Mouse (Mus musculus) hindbrain, embryonic 10.5 days (tissue): ENCODE measurements at regions not wholly inside any gene's neighbourhood (a gene's known extent, or its start where the extent isn't known, plus 50 kb on each side); places are given as distances from the start of the nearest gene placed in this dataset.

Experiments used
- DNase-seq: peaks from one replicate; pipeline ENCODE4 v3.0.0-alpha.2; 2017; ENCODE audit warnings: low spot score
- H3K27ac ChIP-seq: fragments of 300-500 bp; sonication (generic); 2 replicates; pipeline ENCODE4 v1.5.1; 2016; ENCODE audit warnings: mild to moderate bottlenecking, moderate library complexity
- H3K27me3 ChIP-seq: fragments of 300-500 bp; sonication (generic); 2 replicates; pipeline ENCODE4 v1.6.1; 2016; ENCODE audit warnings: mild to moderate bottlenecking; ENCODE audit not compliant: poor library complexity, insufficient read depth, severe bottlenecking
- H3K36me3 ChIP-seq: fragments of 300-500 bp; sonication (generic); 2 replicates; pipeline ENCODE4 v1.6.1; 2016; ENCODE audit warnings: mild to moderate bottlenecking, moderate library complexity
- H3K4me1 ChIP-seq: fragments of 300-500 bp; sonication (generic); replicated peaks from 2 replicates; pipeline ENCODE4 v1.6.1; 2016; ENCODE audit warnings: mild to moderate bottlenecking
- H3K4me3 ChIP-seq: fragments of 300-500 bp; sonication (generic); 2 replicates; pipeline ENCODE4 v1.5.1; 2016; ENCODE audit warnings: mild to moderate bottlenecking, moderate library complexity
- H3K9me3 ChIP-seq: fragments of 300-500 bp; sonication (generic); 2 replicates; pipeline ENCODE4 v1.6.1; 2016; ENCODE audit warnings: mild to moderate bottlenecking, moderate library complexity
- WGBS: fragments of 180-500 bp; shearing (Covaris S2); methylation state at CpG from one replicate; pipeline ENCODE4 v1.1.7; 2016; 5-methylcytosine and 5-hydroxymethylcytosine counted together

DNA sequence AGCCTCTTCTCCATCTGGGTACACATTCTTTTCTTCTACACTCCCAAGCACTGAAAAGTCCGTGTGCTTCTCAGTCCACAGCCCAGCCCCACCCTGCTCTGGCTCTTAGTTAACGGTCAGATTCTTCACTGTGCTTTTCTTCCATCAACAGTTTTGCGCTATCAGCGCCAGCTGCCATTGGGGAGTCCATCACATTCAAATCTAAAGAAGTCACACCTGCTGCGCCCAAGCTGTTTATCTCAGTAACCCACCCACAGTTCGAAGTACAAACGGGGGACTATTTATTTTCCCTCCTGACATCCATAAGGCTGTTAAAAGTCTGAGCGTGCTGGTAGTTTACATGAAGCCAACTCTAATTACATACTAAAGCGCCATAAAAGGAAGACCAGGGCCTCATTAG lies 222.8 kb downstream of the 1500009L16Rik start:
- Histone ChIP-seq H3K27me3 (no peaks in the 10 kb centered on the region), H3K4me3 (no peak overlapping the region), H3K4me1 (peaks cover 8% of the 10 kb centered on the region; the same call in 1 of the 2 replicates), H3K36me3 (no peaks in the 10 kb centered on the region), H3K9me3 (no peaks in the 10 kb centered on the region), H3K27ac (no peak overlapping the region)
- DNase-seq = no peak
- 93% methylated on average over 9 of the region's 9 CpGs for whole genome bisulfite sequencing

DNA sequence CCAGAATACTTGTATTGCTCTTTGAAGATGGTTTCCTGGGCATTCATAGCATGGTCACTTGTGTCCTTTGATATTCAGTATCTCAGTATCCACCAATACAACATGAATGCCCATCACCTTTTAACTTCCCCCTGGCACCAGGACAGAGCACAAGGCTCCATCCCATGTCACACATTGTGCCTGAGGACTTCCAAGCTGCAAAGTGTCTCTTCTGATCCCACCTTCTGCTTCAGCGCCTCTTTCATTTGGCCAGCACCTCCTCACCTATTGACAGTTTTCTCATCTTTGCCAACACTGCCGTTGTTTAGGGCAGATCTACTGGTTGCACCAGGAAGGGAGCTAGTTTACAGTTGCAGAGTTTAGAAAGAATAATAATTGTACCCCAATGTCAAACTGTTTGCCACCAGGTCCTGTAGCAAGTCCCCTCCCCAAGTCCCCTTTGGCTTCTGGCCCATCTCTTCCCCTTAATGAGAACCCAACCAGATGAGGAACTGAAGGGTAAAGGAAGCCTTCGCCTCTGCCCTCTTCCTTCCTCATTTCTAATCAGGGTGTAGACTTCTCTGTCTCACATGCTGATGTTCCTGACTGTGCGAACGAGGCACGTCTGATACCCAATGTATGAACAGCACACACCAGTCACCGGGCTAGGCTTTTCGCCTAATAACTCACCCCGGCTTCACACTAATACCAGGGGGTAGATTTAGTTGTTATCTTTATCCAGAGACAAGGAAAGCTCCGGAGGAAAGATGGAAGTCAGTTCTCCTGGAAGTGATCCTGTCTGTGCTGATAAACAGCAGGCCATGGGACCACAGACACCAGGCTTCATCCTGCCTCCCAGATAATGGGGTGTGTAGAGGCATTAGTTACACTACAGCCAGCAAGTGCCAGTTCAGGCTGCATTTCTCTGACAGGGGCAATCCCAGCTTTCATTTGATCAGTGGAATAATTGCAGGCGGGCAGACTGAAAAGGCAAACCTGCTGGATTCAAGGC lies 223.8 kb downstream of the 1500009L16Rik start:
- H3K4me1 ChIP-seq = peaks cover 8% of the 10 kb centered on the region; the same call in 1 of the 2 replicates
- H3K36me3 ChIP-seq = no peaks in the 10 kb centered on the region
- WGBS = 88% methylated on average over 11 of the region's 11 CpGs
- no peaks in the 10 kb centered on the region for H3K9me3 ChIP-seq
- no peaks in the 10 kb centered on the region for H3K27me3 ChIP-seq
- no peak overlapping the region for H3K4me3 ChIP-seq
- no peak overlapping the region; the same call in 1 of the 2 replicates for H3K27ac ChIP-seq
- no peak for DNase-seq

DNA sequence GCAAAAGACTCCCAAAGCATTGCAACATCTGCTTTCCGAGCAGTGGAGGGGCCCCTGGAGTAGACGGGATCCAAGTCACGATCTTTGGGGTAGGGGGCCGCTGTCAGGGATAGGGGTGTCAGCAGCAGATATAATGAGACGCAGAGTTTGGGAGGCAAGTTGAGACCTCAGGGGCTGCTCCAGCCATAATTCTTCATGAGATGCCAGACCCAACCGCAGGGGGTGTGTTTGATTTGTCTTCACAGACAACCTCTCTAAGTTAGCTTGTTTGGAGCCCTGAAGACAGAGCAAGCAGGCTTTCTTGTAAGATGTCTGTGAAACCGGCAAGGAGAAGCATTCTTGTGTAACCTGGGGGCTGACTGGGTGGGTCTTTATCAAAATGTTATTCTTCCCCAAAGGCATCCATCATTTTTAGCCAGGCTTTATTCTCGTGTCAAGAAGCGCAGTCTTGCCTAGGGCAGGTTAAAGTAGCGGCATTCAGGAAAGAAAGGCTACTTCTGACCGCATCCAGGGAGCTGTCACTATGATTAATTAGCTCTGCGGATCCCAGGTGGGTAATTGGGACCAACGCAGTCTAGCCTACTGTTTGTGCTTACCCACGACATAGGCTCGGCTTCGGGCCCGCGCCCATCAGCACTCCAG lies 234.6 kb downstream of the 1500009L16Rik start:
- DNase-seq = peak; percentile 71
- Histone ChIP-seq H3K4me3 (no peak overlapping the region), H3K27me3 (no peaks in the 10 kb centered on the region), H3K4me1 (peaks cover 36% of the 10 kb centered on the region), H3K9me3 (no peaks in the 10 kb centered on the region), H3K36me3 (no peaks in the 10 kb centered on the region), H3K27ac (peak overlapping the region; percentile 76)
- 40% methylated on average over 18 of the region's 18 CpGs for WGBS

- no peaks in the 10 kb centered on the region for H3K36me3 ChIP-seq
- H3K9me3 ChIP-seq = no peaks in the 10 kb centered on the region
- 82% methylated on average over 3 of the region's 3 CpGs for WGBS
- H3K27me3 ChIP-seq = no peaks in the 10 kb centered on the region
- H3K4me1 ChIP-seq = peaks cover 39% of the 10 kb centered on the region
- peak overlapping the region; percentile 76; the same call in 1 of the 2 replicates for H3K27ac ChIP-seq
- DNase-seq = no peak
- no peak overlapping the region for H3K4me3 ChIP-seq
Measured at GRCm38 (mm10) chr10:83958397-83958796, 235.7 kb downstream of the 1500009L16Rik start.

- no peak for DNase-seq
- 90% methylated on average over 2 of the region's 2 CpGs for WGBS
- H3K9me3 ChIP-seq = no peaks in the 10 kb centered on the region
- H3K27ac ChIP-seq = no peak overlapping the region
- no peaks in the 10 kb centered on the region for H3K27me3 ChIP-seq
- H3K36me3 ChIP-seq = no peaks in the 10 kb centered on the region
- H3K4me3 ChIP-seq = no peak overlapping the region
- peaks cover 43% of the 10 kb centered on the region for H3K4me1 ChIP-seq
Measured at GRCm38 (mm10) chr10:83958826-83959225, 236.2 kb downstream of the 1500009L16Rik start.

- H3K9me3 ChIP-seq = no peaks in the 10 kb centered on the region
- WGBS = 84% methylated on average over 12 of the region's 12 CpGs
- H3K4me1 ChIP-seq = peaks cover 43% of the 10 kb centered on the region
- no peak for DNase-seq
- no peaks in the 10 kb centered on the region for H3K36me3 ChIP-seq
- no peak overlapping the region for H3K4me3 ChIP-seq
- H3K27me3 ChIP-seq = no peaks in the 10 kb centered on the region
- H3K27ac ChIP-seq = peak overlapping the region; percentile 67
Measured at GRCm38 (mm10) chr10:83963232-83963760, 240.6 kb downstream of the 1500009L16Rik start.

DNA sequence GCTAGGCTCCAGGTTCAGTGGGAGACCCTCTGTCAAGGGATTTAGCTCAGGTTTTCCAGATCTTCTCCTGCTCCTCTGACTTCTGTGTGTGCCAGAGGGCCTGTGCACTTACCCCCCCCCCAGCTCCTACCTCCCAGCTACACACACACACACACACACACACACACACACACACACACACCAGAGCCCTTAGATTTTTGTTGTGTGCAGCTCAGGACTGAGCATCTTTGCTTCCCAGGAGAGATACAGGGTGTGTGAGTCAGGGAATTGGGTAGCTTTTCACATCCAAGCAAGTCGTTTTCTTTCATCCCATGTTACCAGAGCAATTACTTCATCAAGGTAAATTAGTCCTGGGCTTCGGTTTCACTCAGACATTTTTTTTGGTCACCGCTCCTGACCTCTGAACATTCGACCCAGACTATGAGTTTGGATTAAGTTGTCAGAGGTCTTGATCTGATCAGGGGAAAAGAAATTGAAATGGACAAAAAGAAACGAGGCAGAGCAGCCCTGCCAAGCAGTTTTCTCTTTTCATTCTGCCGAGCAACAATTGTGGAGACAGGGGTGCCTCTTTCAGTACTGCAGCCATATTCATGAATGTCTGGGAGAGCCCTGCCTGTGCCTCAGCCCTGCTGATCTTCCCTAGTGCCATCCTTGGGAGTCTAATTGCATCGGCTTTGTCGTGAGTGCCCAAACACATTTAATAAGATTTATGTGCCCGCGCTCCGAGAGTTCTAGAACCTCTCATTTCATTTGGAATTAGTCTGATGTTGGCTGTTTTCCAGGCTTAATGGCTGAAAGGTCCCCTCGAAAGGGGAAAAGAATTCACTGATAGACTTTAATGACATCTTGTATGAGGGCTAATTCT lies 241.3 kb downstream of the 1500009L16Rik start:
- Histone ChIP-seq H3K9me3 (no peaks in the 10 kb centered on the region), H3K27ac (peak overlapping the region; percentile 69), H3K36me3 (no peaks in the 10 kb centered on the region), H3K4me3 (no peak overlapping the region), H3K27me3 (no peaks in the 10 kb centered on the region), H3K4me1 (peaks cover 42% of the 10 kb centered on the region)
- DNase-seq = no peak
- 53% methylated on average over 12 of the region's 12 CpGs for WGBS

DNA sequence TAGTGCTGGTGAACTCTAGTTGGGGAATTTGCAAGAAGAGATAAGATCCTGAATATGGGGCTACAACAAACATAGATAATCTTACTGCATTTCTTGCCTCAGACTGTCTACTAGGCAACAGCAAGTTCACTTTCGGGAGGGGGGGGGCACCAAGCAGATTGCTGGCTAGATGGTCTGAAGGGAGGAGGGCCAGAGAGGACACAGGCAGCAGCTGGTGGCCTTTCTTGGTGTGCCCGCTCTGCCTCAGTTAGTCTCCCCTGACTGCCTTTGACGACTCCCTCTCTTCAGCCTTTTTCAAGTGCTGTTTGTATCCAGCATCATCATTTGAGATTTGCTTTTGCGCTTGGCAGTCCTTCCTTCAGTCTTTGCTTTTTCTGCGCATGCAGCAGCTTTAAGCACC lies 242.2 kb downstream of the 1500009L16Rik start:
- no peaks in the 10 kb centered on the region for H3K36me3 ChIP-seq
- H3K4me1 ChIP-seq = peaks cover 35% of the 10 kb centered on the region
- H3K4me3 ChIP-seq = no peak overlapping the region
- no peak for DNase-seq
- 78% methylated on average over 5 of the region's 5 CpGs for WGBS
- no peaks in the 10 kb centered on the region for H3K27me3 ChIP-seq
- no peaks in the 10 kb centered on the region for H3K9me3 ChIP-seq
- peak overlapping the region; percentile 69 for H3K27ac ChIP-seq

- 69% methylated on average over 3 of the region's 3 CpGs for WGBS
- no peak for DNase-seq
- Histone ChIP-seq H3K9me3 (no peaks in the 10 kb centered on the region), H3K4me1 (0 out of 2 replicates have a peak, but pooled peaks cover 8% of the 10 kb centered on the region), H3K27me3 (no peaks in the 10 kb centered on the region), H3K27ac (no peak overlapping the region), H3K4me3 (no peak overlapping the region), H3K36me3 (no peaks in the 10 kb centered on the region)
Measured at GRCm38 (mm10) chr10:83970501-83970900, 247.8 kb downstream of the 1500009L16Rik start.

GRCm38 (mm10) chr10:83974548-83974947 lies 251.9 kb downstream of the 1500009L16Rik start:
- H3K27me3 ChIP-seq = no peaks in the 10 kb centered on the region
- 87% methylated on average over 6 of the region's 6 CpGs for WGBS
- peaks cover 36% of the 10 kb centered on the region for H3K4me1 ChIP-seq

DNA sequence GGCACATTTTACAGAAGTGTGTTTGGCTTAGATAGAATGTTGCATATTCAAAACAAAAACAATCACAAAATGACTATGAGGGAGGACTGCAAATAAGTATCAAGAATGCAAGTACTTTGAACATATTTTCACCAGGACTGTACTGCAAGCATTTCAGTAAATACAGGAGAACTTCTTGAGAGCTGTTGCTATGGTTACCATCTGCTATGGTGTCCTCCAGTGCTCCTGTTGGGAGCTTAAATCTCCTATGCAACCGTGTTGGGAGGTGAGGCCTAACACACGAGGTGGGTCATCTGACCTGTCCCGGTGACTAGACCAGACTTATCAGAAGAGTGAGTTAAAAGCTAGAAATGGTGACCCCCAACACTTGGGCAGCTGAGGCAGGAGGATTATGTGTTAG lies 253.9 kb downstream of the 1500009L16Rik start:
- WGBS = 42% methylated on average over 3 of the region's 3 CpGs
- H3K27ac ChIP-seq = peak overlapping the region; percentile 62
- no peak for DNase-seq

More at GRCm38 (mm10) chr10:83974548-83974947, 251.9 kb downstream of the 1500009L16Rik start:
- no peak overlapping the region for H3K4me3 ChIP-seq
- H3K36me3 ChIP-seq = no peaks in the 10 kb centered on the region
- no peaks in the 10 kb centered on the region for H3K9me3 ChIP-seq
- H3K27ac ChIP-seq = no peak overlapping the region
- no peak for DNase-seq

GRCm38 (mm10) chr10:83979930-83980329 lies 257.3 kb downstream of the 1500009L16Rik start:
- no peak for DNase-seq
- Histone ChIP-seq H3K9me3 (no peaks in the 10 kb centered on the region), H3K4me3 (no peak overlapping the region), H3K27me3 (no peaks in the 10 kb centered on the region), H3K4me1 (peaks cover 40% of the 10 kb centered on the region), H3K36me3 (no peaks in the 10 kb centered on the region), H3K27ac (0 out of 2 replicates have a peak overlapping the region, but pooled peaks have one; percentile 16)
- WGBS = 88% methylated on average over 2 of the region's 2 CpGs

More for the DNA sequence above, 253.9 kb downstream of the 1500009L16Rik start:
- no peaks in the 10 kb centered on the region for H3K27me3 ChIP-seq
- no peak overlapping the region for H3K4me3 ChIP-seq
- H3K36me3 ChIP-seq = no peaks in the 10 kb centered on the region
- H3K9me3 ChIP-seq = no peaks in the 10 kb centered on the region
- peaks cover 37% of the 10 kb centered on the region for H3K4me1 ChIP-seq
